Mouse (Mus musculus): ENCODE data around the gene Vamp3. TPM values are rescaled to one million over a fixed set of nuclear protein-coding genes. Genes with fewer than 3 reads are reported as not detected.
"Not testable (repeated sequence)": the region's sequence is repeated elsewhere in the genome, so short reads cannot be mapped to it uniquely, and the experiment has no call there.

Gene Vamp3
- polyA plus RNA-seq, 2 experiments from 2014 or later = 47.9 to 50.8 TPM

DNA sequence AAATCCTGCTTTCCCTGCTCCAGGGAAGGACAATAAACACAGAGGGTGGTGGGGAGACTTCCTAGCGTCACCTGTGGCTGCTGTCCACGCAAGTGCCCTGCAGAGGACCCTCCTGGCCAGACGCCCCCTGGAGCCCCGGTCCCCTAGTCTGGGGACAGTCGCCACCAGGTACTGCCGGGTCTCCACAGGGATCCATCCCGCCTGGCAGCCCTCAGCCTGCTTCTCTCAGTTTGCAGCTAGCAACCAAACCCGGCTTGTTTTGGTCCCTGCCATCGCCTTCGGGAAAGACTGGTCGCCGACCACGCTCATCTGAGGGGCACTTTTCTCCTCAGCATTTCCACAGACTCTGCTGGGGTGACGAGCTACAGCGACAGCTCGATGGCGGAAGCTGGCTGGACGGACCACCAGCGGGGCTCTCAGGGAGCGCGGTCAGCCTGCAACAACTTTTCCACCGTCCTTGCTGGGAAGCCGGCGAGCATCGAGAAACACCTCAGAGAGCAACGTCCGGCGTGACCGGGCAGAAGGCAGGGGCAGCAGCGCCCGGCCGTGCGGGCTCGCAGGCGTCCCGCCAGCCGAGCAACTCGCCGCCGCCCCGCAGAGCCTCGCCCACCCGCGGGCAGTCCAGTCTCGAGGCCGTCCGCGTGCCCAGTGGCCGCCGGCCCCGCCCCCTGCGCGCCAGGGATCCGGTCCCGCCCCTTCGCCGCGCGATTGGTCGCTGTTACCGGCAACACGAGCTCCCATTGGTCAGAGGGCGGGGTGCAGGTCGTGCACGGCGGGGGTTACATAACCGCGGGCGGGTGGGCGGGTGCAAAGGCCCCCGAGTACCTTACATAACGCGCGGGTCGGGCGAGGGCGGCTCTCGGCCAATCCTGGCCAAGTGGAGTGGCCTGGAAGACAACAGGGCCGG lies 13.5 kb downstream of the Vamp3 start, which contains the start of gene Per3:
Per3 (minus strand) TSS at position 629 of the 907 bp plus-strand sequence.
- ATAC-seq = peak; percentile 76

DNA sequence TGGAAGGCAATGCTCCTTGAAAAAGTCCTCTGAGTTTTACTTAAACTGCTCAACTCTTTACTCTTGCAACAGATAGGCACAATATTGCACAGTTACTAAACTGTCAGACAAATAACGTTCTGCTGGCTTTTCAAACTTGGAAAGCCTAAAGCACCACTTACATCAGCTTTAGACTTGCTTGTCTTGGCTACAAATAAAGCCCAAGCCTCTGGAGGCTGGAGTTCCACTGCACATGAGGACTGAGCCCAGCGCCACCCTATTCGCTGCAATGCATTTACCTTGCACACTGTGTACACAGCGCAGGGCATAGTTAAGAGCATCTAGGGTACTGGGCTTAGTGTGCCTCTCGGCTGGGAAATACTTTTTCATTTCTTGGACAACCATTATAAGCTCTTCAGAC lies 14.5 kb downstream of the Vamp3 start:
- no peak for ATAC-seq

DNA sequence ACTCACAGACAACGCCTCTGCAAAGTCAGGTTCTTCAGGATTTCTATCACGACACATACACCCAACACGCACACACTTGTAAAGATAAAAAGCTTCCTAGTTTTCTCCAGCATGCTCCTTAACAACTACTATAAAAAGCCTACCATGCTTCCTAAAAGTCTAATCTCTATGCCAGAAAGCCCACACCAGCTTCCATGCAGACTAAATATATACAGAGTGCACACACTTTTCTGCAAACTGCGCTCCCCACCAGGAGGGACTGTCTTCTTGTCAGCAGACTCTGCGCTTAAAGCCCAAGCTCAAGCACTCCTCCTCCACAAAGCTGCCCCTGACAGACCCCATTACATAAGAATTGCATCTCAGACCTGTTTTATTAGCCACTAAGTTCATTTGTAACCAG lies 16.3 kb downstream of the Vamp3 start:
- ATAC-seq = no peak

DNA sequence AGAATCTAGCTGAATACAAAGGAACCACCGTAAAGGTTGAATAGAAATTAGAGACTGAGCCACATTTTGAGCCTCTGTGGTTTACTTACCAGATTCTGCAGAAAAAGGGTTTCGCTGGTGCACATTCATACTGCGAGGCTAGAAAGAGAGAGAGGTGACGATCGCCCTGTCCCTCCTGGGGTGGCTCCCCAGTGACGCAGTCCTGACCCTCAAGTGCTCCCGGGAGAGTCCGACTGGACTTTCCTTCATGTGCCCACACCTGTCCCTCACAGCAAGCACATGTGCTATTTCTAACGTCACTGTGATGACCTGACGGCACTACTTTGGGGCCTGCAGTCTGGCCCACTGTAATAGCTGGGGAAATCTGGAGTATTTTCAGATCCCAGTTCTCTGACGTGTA lies 20.0 kb downstream of the Vamp3 start:
- ATAC-seq = no peak

DNA sequence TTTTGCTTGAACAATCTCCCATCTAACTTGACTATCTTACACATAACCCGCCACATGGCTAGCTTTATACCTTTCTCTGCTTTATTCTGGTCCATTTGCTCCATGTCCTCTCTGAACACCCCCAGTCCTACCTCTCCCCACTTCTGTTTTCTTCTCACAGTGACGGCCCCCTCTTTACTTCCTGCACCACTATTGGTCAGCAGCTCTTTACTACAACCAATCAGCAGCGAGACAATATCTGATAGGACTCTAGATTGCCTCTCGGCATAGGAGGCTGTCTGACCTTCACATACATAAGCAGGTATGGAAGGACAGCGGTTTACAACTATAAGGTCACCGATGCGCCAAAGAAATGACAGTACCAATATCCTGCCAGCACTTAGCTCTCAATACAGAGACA lies 21.2 kb downstream of the Vamp3 start:
- no peak for ATAC-seq

DNA sequence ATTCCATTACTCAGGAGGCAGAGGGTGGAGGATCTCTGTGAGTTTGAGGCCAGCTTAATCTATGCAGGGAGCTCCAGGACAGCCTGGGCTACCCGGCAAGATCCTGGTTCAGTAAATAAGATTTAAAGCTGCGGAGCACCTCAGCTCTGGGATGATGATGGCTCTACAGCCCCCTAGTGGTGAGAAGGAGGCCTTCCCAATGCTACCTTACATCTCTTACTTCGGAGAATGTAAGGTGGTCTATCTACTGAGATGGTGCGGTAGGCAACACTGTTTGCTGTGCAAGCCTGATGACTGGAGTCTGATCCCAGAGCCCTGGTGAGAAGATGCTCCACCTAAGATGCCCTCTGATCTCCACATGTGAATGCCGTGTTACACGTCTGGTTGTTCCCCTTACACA lies 30.8 kb downstream of the Vamp3 start:
- no peak for ATAC-seq

DNA sequence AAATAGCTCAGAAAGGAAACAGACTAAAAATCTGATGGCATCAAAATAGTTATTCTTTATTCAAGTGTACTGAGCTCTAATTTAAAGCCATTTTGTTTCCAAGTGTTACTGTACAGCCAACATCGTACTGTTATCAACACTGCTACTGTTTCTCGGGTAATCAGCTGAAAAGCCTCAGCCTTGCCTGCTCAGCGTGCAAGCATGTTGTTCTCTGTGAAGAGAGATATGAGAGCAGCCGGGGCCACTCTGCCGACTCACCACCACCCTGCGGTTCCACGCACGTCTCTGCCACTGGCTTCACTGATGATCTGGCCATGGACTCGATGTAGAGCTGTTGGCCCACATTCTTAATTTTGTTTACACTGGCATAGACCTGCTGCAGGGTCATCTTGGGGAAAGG lies 33.6 kb downstream of the Vamp3 start:
- ATAC-seq = no peak

DNA sequence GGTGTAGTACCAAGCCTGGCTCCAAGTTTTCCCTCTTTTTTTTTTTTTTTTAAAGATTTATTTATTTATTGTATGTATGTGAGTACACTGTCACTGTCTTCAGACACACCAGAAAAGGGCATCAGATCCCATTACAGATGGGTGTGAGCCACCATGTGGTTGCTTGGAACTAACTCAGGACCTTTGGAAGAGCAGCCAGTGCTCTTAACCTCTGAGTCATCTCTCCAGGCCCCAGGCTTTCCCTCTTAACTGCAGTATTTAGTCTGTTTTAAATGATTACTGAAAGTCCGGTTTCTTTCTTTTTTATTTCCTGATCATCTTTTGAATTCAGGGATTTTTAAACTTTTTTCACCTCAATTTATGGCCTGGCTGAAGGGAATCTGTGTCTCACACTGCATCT lies 40.4 kb downstream of the Vamp3 start:
- not testable (repeated sequence) for ATAC-seq

DNA sequence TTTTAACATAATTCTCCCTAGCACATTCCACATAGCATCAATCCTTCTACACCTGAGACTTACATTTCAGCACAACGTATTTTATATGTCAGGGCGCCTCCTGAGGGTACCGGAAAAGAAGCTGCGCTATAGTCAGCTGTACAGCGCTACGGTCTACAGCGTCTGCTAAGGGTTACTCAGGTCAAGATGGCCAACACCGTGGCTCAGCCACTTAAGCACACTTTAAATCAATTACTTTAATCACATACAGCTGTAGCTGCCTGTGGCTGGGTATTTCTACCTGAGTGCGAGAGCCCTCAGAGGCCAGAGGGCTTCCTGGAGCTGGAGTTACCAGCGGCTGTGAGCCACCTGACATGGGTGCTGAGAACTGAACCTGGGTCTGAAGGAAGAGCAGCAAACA lies 41.8 kb downstream of the Vamp3 start:
- no peak for ATAC-seq

DNA sequence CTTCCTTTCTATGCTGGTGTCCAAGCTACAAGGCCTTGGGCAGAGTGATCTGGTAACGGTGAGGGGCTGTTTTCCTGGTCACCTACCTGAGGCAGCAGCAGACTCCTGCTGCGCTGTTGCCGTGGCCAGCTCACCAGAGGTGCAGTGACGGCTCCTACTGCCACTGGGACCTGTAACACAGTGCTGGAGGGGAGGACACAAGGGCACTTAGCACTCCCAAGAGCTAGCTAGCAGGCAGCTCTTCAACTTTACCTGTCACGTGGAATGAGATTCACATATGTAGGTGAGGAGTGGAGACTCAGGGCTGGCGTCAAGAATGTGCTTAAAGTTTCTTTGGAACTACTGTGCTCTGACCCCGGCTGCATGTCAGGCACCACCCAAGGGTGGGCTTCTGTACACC lies 47.4 kb downstream of the Vamp3 start:
- ATAC-seq = no peak

DNA sequence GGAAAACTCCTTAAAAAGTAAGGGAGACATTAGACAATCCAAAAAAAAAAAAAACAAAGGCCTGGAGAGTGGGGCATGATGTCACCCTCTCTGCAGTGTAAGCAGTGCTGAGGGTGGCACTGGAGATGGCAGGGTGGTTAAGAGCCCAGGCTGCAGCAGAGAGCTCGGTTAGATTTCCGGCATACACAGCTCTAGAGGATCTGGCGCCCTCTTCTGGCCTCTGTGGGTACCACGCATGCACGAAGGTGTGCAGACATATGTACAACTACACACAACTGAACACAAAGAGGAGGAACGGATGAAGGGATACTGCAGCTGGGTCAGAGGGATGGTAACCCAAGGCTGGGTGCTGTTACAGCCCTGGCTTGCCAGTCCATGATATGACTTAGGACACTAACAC lies 50.8 kb downstream of the Vamp3 start:
- no peak for ATAC-seq

DNA sequence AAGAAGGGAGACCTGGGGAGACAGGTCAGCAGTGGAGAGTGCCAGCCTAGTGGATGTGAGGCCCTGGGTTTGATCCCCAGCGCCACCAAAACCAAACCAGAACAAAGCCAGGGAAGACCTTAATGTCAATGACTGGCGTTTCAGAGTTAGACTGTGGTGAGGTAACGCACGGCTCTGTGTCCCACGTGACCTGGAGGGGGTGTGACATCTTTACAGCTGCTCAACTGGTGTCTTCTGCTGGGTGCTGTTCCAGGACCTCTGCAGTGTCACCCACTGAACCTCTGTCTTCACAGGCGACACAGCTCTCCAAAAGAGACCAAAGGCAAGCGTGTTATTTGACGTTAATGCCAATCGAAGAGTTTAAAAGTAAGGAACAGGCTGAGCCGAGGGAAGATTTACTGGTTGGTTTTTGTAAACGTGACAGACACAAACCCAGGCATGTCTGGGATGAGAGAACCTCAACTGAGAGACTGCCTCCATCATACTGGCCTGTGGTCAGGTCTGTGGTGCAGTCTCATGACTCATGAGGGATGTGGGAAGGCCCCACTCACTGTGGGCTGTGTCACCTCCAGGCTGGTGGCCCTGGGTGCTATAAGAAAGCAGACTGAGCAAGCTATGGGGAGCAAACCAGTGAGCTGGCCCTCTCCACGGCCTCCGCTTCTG lies 52.0 kb downstream of the Vamp3 start:
- ATAC-seq = peak; percentile 64

DNA sequence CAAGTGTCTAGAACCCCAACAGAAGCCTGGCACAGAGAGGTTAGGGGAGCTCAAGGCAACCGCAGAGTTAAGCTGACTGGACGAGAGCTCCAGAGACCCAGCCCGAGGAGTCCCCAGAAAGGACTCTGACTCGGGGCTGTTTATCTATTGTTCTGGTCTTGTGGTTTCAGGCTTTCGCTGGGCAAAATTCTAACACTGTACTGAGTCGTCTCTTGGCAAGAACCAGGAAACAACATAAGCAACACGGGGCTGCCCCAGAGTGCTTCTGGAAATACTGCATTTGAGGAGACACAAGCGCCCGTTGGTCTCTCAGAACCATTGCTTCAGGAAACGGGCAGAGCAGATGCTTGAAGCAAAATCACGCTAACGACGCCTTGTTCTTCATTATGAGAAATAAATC lies 56.4 kb downstream of the Vamp3 start:
- peak; percentile 16 for ATAC-seq

DNA sequence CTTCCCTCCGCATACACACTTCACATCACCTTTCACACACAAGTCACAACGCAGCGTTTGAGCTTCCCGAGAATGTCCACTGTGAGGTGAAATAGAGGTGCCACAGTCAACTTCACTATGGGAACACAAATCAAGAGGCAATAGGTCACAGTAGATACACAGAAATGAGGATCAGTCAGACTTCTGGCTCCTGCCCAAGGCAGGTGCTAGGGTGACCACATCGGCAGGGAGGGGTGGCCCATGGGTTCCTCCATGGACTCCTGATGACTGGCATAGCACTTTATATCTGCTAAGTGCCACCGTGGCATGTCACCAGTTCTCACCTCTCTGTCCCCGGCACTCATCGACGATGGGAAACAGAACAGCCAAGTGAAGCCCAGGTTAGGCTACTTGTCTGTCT lies 59.1 kb downstream of the Vamp3 start:
- ATAC-seq = no peak

Other genes with a start within 250 kb of the Vamp3 start
- 1 to 10 TPM; 2.0 to 2.4 TPM for gene Errfi1, start 204.0 kb downstream of the Vamp3 start, polyA plus RNA-seq (2017; shearing (Covaris generic))
- gene Park7, start 143.5 kb downstream of the Vamp3 start, polyA plus RNA-seq (2017; shearing (Covaris generic)) = 100 to 1,000 TPM; 449 to 481 TPM
- 100 to 1,000 TPM; 103 to 140 TPM for gene Tnfrsf9, start 143.4 kb downstream of the Vamp3 start, polyA plus RNA-seq (2017; shearing (Covaris generic))
- gene Uts2, start 60.9 kb downstream of the Vamp3 start, polyA plus RNA-seq (2017; shearing (Covaris generic)) = not detected
- 1 to 10 TPM; 3.3 to 4.7 TPM for gene Per3, start 13.3 kb downstream of the Vamp3 start, polyA plus RNA-seq (2017; shearing (Covaris generic))
- not detected for gene Gm13090, start 31.6 kb upstream of the Vamp3 start, polyA plus RNA-seq (2017; shearing (Covaris generic))

Data from activated CD4-positive, CD25-positive, alpha-beta regulatory T cell, adult 4 months (primary cell).